Mouse (Mus musculus) megakaryocyte, adult 5-6 weeks (primary cell): ENCODE results near the gene Suclg2. TPM values are rescaled to one million over a fixed set of nuclear protein-coding genes. Genes with fewer than 3 reads are reported as not detected.

Experiments used
- ATAC-seq: 2 replicates; pipeline ENCODE4 v1.8.0; 2016; ENCODE audit warnings: mild to moderate bottlenecking, inconsistent platforms; ENCODE audit not compliant: poor library complexity, severe bottlenecking
- total RNA-seq, 2 experiments: library from RNA; stranded (forward) in 1 of 2; stranded (reverse) in 1 of 2; fragments of 153-499, 151-499 nt in 1 of 2; fragments of 221-1000, 200-1000 nt in 1 of 2; gene quantifications; 2 replicates each; pipeline versions ENCODE4 v1.2.3 to v1.2.4; 2015 to 2017

The Suclg2 gene
- total RNA-seq, 2 experiments from 2014 or later: 10.7 to 29.6 TPM

- ATAC-seq: no peak
Measured at GRCm38 (mm10) chr6:95573035-95573759, 145.4 kb downstream of the Suclg2 start.

GRCm38 (mm10) chr6:95571620-95572019, 147.0 kb downstream of the Suclg2 start:
- no peak for ATAC-seq

- no peak for ATAC-seq
Measured at GRCm38 (mm10) chr6:95563355-95564009, 155.1 kb downstream of the Suclg2 start.

- ATAC-seq: no peak
Measured at GRCm38 (mm10) chr6:95556320-95556719, 162.3 kb downstream of the Suclg2 start.

- ATAC-seq: peak; percentile 56
Measured at GRCm38 (mm10) chr6:95552339-95552950, 166.2 kb downstream of the Suclg2 start.

- no peak for ATAC-seq
Measured at GRCm38 (mm10) chr6:95551000-95551399, 167.6 kb downstream of the Suclg2 start.

GRCm38 (mm10) chr6:95546189-95546832, 172.3 kb downstream of the Suclg2 start:
- no peak for ATAC-seq

- ATAC-seq: no peak
Measured at GRCm38 (mm10) chr6:95545714-95546113, 172.9 kb downstream of the Suclg2 start.

- no peak for ATAC-seq
Measured at GRCm38 (mm10) chr6:95545296-95545695, 173.3 kb downstream of the Suclg2 start.

- no peak for ATAC-seq
Measured at GRCm38 (mm10) chr6:95535191-95535590, 183.4 kb downstream of the Suclg2 start.

- no peak for ATAC-seq
Measured at GRCm38 (mm10) chr6:95519846-95520245, 198.8 kb downstream of the Suclg2 start.

- no peak for ATAC-seq
Measured at GRCm38 (mm10) chr6:95518406-95518805, 200.2 kb downstream of the Suclg2 start.

GRCm38 (mm10) chr6:95515721-95516120, 202.9 kb downstream of the Suclg2 start:
- no peak for ATAC-seq

GRCm38 (mm10) chr6:95514726-95515125, 203.9 kb downstream of the Suclg2 start:
- ATAC-seq: no peak

- no peak for ATAC-seq
Measured at GRCm38 (mm10) chr6:95511689-95512088, 206.9 kb downstream of the Suclg2 start.

- no peak for ATAC-seq
Measured at GRCm38 (mm10) chr6:95500771-95501170, 217.8 kb downstream of the Suclg2 start.

GRCm38 (mm10) chr6:95499639-95500038, 219.0 kb downstream of the Suclg2 start:
- ATAC-seq: no peak

- ATAC-seq: no peak
Measured at GRCm38 (mm10) chr6:95492216-95492956, 226.2 kb downstream of the Suclg2 start.

GRCm38 (mm10) chr6:95491043-95491442, 227.6 kb downstream of the Suclg2 start:
- no peak for ATAC-seq

- no peak for ATAC-seq
Measured at GRCm38 (mm10) chr6:95485791-95486190, 232.8 kb downstream of the Suclg2 start.
